Mouse (Mus musculus): ENCODE data around the gene Col18a1.

Gene Col18a1

DNA sequence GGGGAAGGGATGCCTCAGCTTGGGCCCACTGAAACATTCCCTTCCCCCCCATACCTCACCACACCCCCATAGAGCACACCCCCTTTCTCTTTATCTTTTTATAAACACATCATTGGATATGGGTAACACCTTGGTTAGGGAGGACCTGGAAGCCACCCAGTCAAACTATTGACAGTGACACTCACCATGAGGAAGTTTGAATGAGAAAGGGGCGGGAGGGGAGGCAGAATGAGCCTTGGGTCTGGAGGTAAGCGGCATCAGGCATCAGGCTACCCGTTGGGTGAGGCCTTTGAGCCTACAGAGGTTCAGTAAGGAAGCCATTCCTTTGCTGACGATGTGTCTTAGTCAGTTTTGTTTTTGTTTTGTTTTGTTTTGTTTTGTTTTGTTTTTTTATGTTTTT is 30.3 kb upstream of the Col18a1 start:
- TF ChIP-seq GATA4 (IDR thresholded peaks at IDR 0.05; ENCODE audit: insufficient replicate concordance, low read length) = no peak

DNA sequence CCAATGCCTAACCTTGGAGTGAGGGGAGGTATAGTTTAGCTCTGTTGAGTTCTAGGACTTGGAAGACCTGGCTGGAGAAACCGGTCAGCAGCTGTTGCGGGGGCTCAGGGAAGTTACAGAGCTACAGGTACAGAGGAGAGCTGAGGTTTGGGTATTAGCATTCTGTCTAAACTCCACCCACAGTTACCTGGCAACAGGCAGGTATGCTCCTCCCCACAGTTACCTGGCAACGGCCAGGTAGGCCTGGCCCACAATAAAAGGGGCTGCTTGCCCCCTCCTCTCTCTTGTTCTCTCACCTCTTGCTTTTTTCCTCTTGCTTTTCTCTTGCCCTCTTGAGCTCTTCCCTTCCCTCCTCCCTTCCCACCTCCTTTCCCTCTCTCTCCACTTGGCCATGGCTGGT is 29.8 kb upstream of the Col18a1 start:
- TF ChIP-seq GATA4 (IDR thresholded peaks at IDR 0.05; ENCODE audit: insufficient replicate concordance, low read length) = no peak

DNA sequence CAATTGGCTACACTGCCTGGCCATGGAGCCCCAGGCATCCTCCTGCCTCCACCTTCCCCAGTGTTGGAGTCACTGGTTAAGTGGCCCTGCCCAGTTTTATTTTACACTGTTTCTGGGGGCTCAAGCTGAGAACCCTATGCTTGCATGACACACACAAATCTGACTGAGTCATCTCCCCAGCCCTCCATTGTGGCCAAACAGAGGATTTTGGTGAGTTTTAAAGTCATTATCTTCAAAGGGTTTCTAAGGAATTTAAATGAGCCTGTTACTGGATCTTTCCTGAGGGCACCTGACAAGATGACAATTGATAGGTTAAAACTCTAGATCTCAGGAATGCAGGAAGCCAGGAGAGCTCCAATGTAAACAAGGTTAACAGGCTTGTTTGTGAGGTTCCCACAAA is 27.1 kb upstream of the Col18a1 start:
- no peak for TF ChIP-seq GATA4 (IDR thresholded peaks at IDR 0.05; ENCODE audit: insufficient replicate concordance, low read length)

DNA sequence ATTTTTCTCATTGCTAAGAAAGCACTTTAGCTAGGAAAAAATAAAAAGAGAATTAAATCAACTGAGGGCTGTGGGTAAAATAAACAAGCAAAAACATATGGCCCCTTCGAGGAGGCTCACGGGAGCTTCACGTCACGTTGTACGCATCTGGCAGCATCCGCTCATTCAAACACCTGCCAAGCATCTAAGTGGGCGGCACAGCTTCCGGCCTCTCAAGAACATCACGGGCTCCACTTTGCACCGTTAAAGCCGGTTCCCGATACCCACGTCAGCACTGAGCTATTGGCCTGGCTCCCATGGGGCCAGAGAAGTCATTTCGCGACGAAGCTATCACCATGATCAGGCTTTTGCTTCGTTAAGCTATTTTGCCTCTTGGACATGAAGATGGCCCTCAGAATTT is 26.4 kb upstream of the Col18a1 start:
- TF ChIP-seq GATA4 (IDR thresholded peaks at IDR 0.05; ENCODE audit: insufficient replicate concordance, low read length) = no peak

DNA sequence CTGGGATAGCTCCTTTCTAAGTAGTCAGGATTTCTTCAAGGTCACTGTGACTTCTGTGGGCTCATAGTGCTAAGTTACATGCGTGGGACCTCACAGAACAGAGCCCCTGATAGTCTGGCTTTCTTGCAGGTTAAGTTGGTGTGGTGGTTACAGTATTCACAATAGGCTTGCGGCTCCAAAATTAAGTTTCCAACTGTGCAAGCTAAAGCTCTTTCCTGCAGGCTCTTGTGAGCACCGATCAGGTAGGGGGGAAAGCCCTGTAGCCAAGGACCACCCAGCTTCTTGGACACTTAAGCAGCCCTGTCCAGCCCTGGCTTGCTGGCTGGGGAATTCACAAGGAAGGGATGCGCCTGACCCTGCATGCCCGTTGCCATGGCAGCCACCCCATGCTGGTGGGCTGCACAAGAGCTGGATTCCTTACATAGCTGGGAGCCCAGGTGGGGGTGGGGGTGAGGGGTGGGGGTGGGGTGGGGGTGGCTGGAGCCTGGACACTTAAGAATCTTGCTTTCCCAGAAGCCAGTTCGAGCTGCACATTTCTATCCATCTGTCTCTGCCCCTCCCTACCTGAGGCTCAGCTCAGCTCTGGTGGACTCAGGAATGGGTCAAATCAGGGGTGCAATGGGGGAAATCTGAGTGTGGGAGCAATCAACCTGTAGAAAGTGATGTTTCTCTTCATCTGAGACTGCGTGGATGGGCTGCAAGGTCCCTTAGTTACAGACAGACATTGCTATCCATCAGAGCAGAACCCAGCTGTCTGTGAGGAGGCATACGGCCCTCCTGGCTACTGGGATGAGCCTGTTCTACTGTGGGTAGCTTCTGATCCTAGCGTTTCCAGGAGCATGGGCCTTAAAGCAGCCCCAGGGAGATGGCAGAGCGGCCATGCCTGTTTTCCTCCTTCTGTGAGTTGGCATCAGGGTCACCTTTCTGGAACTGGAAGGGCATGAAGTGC is 24.9 kb upstream of the Col18a1 start:
- TF ChIP-seq GATA4 (IDR thresholded peaks at IDR 0.05; ENCODE audit: insufficient replicate concordance, low read length) = no peak

DNA sequence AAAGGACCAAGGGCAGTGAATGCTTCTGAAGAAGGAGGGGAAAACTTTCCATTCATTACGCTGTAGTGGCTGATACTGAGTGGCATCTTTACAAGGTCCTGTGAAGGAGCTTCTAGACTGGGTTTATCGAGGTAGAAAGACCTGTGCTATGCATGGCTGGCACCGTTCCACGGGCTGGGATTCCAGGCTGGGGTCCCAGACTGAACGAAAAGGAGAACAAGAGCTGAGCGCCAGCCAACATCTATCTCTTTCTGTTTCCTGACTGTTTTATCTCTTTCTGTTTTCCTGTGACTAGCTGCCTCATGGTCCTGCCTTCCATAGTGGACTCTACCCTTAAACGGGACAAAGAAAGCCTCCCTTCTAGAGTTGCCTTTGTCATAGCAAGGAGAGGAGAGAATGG is 21.1 kb upstream of the Col18a1 start:
- TF ChIP-seq GATA4 (IDR thresholded peaks at IDR 0.05; ENCODE audit: insufficient replicate concordance, low read length) = no peak

DNA sequence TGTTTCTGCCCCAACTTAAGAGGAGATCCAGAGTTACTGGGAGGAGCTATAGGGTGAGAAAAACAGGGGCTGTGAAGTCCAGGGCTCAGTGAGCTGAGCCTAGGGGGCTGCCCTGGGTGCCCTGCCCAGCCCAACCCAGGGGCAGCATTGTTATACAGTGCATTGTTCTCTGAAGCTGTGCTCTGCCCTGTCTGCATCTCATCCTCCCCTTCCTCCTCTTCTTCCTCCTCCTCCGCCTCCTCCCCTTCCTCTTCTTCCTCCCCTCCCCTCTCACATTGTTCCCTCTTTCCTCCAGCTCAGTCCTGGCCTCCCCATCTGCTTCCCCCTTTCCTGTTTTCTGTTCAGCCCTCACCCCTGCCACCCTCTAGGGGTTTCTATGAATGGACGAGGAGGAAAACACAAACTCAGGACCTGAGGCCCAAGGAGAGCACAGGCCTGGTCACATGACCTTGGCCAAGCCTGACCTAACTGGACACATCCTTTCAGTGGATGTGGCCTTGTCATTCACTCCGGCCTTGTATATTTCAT is 16.5 kb upstream of the Col18a1 start:
- no peak for TF ChIP-seq GATA4 (IDR thresholded peaks at IDR 0.05; ENCODE audit: insufficient replicate concordance, low read length)

DNA sequence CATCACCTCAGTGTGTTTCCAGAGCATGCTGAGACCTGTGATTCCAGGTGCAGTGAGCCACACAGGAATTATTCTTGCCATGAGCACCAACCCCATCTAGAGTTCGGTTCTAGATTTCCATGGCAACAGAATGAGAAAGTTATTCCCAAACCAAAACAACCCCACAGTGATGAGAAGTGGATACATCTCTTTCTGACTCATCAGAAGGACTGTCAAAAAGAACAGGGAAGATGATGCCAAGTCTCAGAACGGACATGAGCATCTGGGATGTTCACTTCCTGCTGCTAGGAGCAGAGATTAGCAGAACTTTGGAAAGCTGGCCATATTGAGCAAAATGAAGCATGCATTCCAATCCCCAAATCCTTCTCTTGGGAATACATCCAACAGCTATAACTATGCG is 13.8 kb upstream of the Col18a1 start:
- TF ChIP-seq GATA4 (IDR thresholded peaks at IDR 0.05; ENCODE audit: insufficient replicate concordance, low read length) = no peak

DNA sequence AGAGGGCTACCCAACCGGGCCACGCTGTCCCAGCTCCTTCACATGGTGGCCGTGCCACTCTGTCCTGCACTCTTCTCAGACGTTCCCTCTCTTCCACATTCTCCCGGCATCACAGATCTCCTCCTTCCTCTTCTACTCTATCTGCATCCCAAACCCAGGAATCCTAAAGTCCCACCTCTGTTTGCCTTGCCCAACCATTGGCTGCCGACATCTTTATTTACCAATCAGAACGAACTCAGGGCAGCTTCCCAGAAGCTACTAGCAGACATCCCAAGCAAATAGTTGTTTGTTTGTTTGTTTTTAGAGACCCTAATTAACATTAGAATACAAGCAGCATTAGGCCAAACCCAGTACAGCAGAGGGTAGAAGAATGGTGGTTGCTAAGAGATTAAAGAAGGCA is 12.3 kb upstream of the Col18a1 start:
- no peak for TF ChIP-seq GATA4 (IDR thresholded peaks at IDR 0.05; ENCODE audit: insufficient replicate concordance, low read length)

DNA sequence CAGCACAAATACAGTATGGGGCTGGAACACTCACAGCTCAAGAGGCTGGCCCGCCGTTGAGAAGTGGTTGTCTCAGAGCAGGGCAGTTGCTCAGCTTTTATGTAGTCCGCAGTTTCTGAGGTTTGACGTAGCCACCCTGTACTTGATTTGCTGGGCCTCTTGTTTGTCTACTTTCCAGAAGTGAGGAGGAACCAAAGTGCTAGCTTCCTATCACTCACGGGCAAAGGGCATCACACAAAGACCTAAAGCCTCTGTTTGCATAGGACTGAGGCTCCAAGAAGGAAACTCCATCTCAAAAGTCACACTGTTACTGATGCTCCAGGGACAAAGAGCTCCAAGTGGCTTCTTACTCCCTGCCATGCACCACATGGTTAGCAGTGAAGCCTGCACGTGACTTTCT is 4.1 kb upstream of the Col18a1 start:
- TF ChIP-seq GATA4 (IDR thresholded peaks at IDR 0.05; ENCODE audit: insufficient replicate concordance, low read length) = no peak

DNA sequence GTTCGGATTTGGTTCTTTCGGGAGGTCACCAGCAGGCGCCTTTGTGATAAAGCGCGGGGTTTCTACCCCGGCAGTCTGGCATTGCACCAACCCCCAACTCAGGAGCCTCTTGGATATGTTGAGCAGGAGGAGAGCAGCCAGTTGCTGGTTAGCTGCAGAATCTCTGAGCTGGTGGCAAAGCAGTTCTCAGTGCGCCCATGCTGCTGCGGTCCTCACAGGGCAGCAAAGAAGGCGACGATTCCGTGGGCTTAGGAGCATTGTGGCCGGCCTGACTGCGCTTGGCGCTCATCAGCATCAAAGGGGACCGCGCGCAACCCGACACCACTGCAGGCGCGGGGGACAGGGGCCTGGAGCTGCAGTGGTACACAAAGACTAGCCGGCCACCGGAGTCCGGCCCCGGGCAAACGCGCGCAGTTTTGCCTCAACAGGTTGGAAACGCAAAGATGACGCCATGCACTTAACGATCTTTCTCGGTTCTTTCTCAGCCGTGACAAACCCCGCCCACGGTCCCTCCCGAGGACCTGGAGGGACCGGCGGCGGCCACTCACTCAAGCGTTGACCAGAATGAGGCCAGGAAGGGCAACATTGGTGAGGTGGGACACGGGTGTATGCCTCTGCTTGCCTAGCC is 916 bp downstream of the Col18a1 start:
- TF ChIP-seq GATA4 (IDR thresholded peaks at IDR 0.05; ENCODE audit: insufficient replicate concordance, low read length) = no peak

DNA sequence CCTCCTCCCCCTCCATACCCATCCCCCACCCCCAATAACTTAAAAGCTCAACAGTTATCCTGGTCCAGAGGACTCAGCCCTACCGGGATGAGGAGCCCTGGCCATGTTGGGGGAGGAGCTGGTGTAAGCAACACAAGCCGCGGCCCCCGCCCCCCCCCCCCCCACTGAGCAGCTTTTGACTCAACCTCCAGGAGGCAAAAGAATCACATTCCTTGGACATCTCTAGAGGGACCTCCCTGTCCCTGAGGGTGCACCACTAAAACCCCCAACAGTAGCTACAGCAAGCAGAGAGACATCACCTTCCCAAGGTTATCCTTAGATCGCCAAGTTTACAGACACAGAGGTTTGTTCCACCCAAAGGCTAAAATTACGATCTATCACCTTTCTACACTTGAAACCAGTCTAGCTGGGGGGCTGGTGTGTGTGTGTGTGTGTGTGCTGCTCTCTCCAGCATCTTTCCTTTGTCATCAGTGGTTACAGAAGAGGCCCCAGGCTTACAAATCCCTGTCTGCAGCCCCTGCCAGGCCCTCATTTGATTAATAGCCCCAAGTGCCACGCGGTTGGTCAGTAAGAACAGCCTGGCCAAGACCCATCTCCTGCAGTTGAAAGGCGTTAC is 1.8 kb downstream of the Col18a1 start:
- TF ChIP-seq GATA4 (IDR thresholded peaks at IDR 0.05; ENCODE audit: insufficient replicate concordance, low read length) = no peak

DNA sequence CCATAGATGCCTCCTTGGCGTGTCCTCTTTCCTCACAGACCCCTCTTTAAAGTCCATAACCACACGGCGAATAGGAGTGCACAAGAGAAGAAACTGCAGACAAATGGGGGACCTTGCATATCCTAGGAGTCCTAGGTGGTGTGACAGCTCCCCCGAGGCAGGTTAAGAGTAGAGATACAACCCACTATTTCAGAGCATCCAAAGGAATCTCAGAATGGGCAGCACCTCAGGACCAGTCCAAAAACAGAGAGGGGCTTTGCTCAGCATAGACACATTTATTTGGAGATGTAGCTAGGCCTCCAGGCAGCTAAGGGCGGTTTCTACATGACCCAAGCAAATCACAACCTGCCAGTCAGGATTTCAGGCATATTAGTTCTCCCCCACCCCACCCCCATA is 2.3 kb downstream of the Col18a1 start:
- TF ChIP-seq GATA4 (IDR thresholded peaks at IDR 0.05; ENCODE audit: insufficient replicate concordance, low read length) = no peak

DNA sequence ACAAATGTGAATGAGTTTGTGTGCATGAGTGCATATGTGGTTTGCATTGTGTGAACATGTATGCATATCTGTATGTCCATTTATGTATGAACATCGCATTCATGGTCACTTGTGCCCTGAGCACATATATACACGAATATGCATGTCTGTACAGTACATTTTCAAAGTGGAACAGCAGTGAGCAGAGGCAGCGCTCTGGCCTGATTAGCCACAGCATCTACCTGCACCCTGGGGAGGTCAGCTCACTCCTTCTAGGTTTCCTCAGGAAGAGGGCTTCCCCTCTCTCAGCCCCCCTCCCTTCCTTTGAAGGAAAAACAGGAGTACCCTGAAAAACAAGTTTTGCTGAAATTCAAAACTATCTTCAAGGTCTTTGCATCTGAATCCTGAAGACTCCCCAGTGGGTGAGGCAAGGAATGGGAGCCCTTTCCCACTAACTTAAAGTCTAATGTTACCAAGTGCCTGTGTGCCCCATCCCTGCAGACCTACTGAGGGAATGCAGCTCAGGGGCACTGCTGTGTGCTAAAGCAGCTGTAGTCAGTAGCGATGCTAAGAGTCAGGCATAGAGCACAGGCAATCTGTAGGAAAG is 2.9 kb downstream of the Col18a1 start:
- no peak for TF ChIP-seq GATA4 (IDR thresholded peaks at IDR 0.05; ENCODE audit: insufficient replicate concordance, low read length)

DNA sequence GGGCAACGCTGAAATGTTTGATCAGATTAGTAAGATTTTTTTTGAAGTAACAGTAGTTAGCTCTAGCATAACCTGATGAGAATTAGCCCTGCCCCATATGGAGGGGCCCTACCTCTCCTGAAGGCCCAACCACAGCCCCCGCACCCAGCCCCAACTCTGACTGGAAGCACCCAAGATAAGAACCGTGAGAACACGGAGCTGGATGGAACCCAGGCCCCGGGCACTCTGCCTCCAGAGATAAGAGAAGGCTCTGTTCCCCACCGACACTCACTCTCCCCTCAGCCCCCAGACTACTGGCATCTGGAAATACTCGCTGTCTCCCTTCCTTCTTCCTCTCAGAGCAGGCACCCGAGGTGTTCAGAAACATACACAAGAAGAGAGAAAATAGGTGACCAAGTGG is 6.8 kb downstream of the Col18a1 start:
- TF ChIP-seq GATA4 (IDR thresholded peaks at IDR 0.05; ENCODE audit: insufficient replicate concordance, low read length) = no peak

Measured in liver, adult (tissue).